In the genomic region with DNA sequence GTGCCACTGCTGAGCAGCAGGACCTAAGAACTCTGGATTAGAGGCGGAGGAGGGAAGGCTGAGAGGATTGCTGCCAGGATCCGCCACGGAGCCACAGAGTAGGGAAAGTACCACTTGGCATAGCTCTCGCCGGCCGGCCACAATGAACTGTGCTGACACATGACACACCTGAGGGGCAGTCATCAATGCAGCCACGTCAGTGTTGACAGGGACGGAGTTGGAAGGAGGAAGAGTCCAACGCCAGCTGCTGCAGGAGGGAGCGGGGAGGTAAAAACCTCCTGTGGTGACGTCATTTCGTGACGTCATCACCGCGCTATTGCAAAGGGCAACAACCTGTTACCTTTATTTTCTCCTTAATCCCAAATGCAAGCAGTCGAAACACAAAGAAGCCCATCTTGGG, we compare ENCODE assay signal across 7 mouse cellular contexts. TPM values are rescaled to one million over a fixed set of nuclear protein-coding genes. Genes with fewer than 3 reads are reported as not detected.
DNase-seq lines count a peak whose midpoint lies in the region; ATAC-seq and TF ChIP-seq lines count a peak whose summit lies in the region.

No protein-coding gene starts in this region.

- no peak for TF ChIP-seq CTCF in testis, adult 2 months (IDR thresholded peaks at IDR 0.05; ENCODE audit: control insufficient read depth, insufficient read depth, insufficient replicate concordance, low read depth, low read length)

- intact Hi-C loops in heart, postnatal 10 days (cut with DNase I) = no loop called here

- DNase-seq in NIH3T3 (ENCODE audit: low read depth) = peak; percentile 57
- peak; percentile 48 to 53 for DNase-seq in heart, postnatal 10 days
- DNase-seq in layer of hippocampus, postnatal 10 days (ENCODE audit: low spot score in 2 of 2) = no peak
- no peak for DNase-seq in adrenal gland, adult 8-10 months

- no peak overlapping the region for H3K9ac ChIP-seq in lung, embryonic 16.5 days (ENCODE audit: low read length)

- no peaks in the 10 kb centered on the region for H3K27me3 ChIP-seq in lung, embryonic 16.5 days (ENCODE audit: control insufficient read depth, insufficient read depth, low read depth, low read length)
- no peaks in the 10 kb centered on the region for H3K27me3 ChIP-seq in testis, adult 2 months (ENCODE audit: control insufficient read depth, insufficient read depth, low read length)

- H3K4me2 ChIP-seq in lung, embryonic 16.5 days (ENCODE audit: low read depth, low read length) = peak overlapping the region; percentile 47

- ATAC-seq in CD4-positive, CD25-positive, alpha-beta regulatory T cell, adult 4 months = peak; percentile 37
- ATAC-seq in lung, embryonic 16.5 days (ENCODE audit: low read depth) = no peak

- H3K4me1 ChIP-seq in lung, embryonic 16.5 days (replicated peaks; ENCODE audit: control insufficient read depth, insufficient read depth, low read length) = 0 out of 2 replicates have a peak, but pooled peaks cover 2% of the 10 kb centered on the region
- peaks cover 7% of the 10 kb centered on the region for H3K4me1 ChIP-seq in testis, adult 2 months (ENCODE audit: control insufficient read depth, insufficient read depth, low read length)

- H3K4me3 ChIP-seq in lung, embryonic 16.5 days (ENCODE audit: low read length) = no peak overlapping the region
- H3K4me3 ChIP-seq in testis, adult 2 months (ENCODE audit: control insufficient read depth, low read depth, low read length) = peak overlapping the region; percentile 53

- H3K36me3 ChIP-seq in lung, embryonic 16.5 days (ENCODE audit: control insufficient read depth, insufficient read depth, low read length) = no peaks in the 10 kb centered on the region
- H3K36me3 ChIP-seq in testis, adult 2 months (ENCODE audit: control insufficient read depth, insufficient read depth, low read length) = no peaks in the 10 kb centered on the region

- WGBS in lung, embryonic 16.5 days = 32% methylated on average over 16 of the region's 16 CpGs

- H3K9me3 ChIP-seq in lung, embryonic 16.5 days (ENCODE audit: control insufficient read depth, low read length) = no peaks in the 10 kb centered on the region

- TF ChIP-seq POLR2A in testis, adult 2 months (IDR thresholded peaks at IDR 0.05; ENCODE audit: control insufficient read depth, low read depth, low read length) = no peak

- no peak overlapping the region for H3K27ac ChIP-seq in lung, embryonic 16.5 days (ENCODE audit: low read length)
- no peak overlapping the region for H3K27ac ChIP-seq in testis, adult 2 months (ENCODE audit: control insufficient read depth, insufficient read depth, low read depth, low read length)

RNA-seq across cellular contexts. Expression of gene P2rx7, which starts 6.8 kb away (rescaled TPM):
- polyA plus RNA-seq in CD4-positive, CD25-positive, alpha-beta regulatory T cell, adult 4 months (2017; shearing (Covaris generic)) = 100 to 1,000 TPM in 1 of 2 experiments, 10 to 100 TPM in 1; 64.6 to 103 TPM
- 1 to 10 TPM; 3.5 to 5.2 TPM for total RNA-seq in heart, postnatal 10 days (2021)
- polyA plus RNA-seq in lung, embryonic 16.5 days (2015; fragmentation: Nextera tagmentation; extraction: Ambion mirVana) = 4.2 TPM in 2 replicates
- 5.0 and 6.7 TPM in 2 replicates for polyA plus RNA-seq in testis, adult 2 months (2012; rRNA removed)
- total RNA-seq in layer of hippocampus, postnatal 10 days (2021) = 1 to 10 TPM; 8.6 to 8.9 TPM
- 1 to 10 TPM; 3.3 to 7.1 (median 4.9) TPM for total RNA-seq in adrenal gland, adult 8-10 months (2022)

RNA-seq across cellular contexts. Expression of gene Ift81, which starts 22.6 kb away (rescaled TPM):
- 1 to 10 TPM; 6.6 to 7.8 TPM for polyA plus RNA-seq in CD4-positive, CD25-positive, alpha-beta regulatory T cell, adult 4 months (2017; shearing (Covaris generic))
- total RNA-seq in heart, postnatal 10 days (2021) = 10 to 100 TPM; 51.7 to 53.1 TPM
- 41.3 and 46.0 TPM in 2 replicates for polyA plus RNA-seq in lung, embryonic 16.5 days (2015; fragmentation: Nextera tagmentation; extraction: Ambion mirVana)
- 21.6 and 30.8 TPM in 2 replicates for polyA plus RNA-seq in testis, adult 2 months (2012; rRNA removed)
- 10 to 100 TPM; 28.7 to 29.9 TPM for total RNA-seq in layer of hippocampus, postnatal 10 days (2021)
- total RNA-seq in adrenal gland, adult 8-10 months (2022) = 10 to 100 TPM; 13.9 to 30.8 (median 21.5) TPM

Comparison
In these comparisons a context has a peak if more than half of its experiments do, and no peak if none do; other contexts are left out.
1. DNase-seq: peak in NIH3T3 (single experiment) and heart, postnatal 10 days (2 of 2); none in layer of hippocampus, postnatal 10 days (0 of 2) and adrenal gland, adult 8-10 months (single experiment).